Mouse (Mus musculus): ENCODE measurements around the gene Cbx7.
"Not testable (repeated sequence)": the region's sequence is repeated elsewhere in the genome, so short reads cannot be mapped to it uniquely, and the experiment has no call there.

Gene Cbx7

GRCm38 (mm10) chr15:79928736-79929135 is 42.2 kb downstream of the Cbx7 start:
- in situ Hi-C loops (cut with MboI, MseI), result no loop called here

DNA sequence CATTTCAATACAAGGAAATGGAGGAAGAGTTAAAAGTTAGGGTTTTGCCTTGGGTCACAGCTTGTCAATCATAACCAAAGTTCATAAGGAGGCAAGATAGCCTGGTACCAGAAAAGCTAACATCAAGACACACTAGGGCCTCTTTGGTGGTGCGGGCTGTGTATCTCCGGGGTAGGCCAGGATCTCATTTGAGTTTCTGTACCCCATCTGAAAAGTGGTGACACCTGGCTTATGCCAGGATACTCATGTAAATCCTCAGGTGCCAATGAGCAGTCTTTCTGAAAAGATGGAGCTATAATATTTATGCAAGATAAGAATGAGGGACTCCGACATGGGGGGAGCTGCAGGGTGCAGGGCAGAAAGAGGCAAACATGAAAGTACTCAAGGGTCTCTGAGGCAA is 42.6 kb downstream of the Cbx7 start:
- in situ Hi-C loops (cut with MboI, MseI), result no loop called here

GRCm38 (mm10) chr15:79927637-79928122 is 43.2 kb downstream of the Cbx7 start:
- in situ Hi-C loops (cut with MboI, MseI), result no loop called here

DNA sequence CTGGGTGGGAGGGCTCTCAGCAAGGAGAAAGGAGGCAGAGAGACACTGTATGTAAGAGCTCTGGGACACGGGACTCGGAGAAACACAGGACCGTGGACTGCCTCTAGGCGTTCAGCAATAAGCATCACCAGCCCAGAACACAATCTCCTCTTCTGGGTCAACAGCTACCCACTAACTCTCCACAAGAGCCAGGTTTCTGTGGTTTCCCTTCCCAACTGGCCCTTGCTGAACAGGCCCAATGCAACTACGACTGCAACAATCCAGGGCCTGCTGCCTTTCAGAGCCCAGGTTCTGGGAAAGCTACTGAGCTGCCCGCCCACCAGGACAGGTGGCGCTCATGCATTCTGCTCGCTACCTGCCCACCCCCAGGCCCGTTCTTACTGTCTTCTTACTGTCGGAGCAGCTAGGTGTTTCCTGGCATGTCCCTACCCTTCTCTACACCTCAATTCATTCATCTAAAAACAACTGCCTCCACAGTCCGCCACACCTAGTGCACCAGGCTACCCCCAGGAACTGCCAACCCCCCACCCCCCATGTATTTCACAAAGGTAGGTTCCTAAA is 44.0 kb downstream of the Cbx7 start:
- in situ Hi-C loops (cut with MboI, MseI), result no loop called here

DNA sequence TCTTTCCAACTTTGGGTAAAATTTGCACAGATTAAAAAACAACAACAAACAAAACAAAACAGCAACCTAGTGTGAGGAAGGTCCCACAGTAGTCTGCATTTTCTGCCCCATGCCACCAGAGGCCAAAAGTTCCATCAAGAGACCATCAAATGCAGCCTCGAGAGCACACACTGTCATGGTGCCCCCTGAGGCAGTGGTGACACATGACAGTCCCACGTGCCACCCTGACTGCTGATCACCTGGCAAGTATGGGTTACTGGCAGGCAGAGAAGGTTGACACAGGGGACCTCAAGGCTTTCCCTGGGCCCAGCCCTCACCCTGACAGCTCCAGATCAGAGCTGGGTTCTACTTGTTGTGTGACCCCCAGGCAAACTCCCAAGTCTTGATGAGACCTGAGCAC is 51.1 kb downstream of the Cbx7 start:
- in situ Hi-C loops (cut with MboI, MseI), result no loop called here

- in situ Hi-C loops (cut with MboI, MseI), result no loop called here
Measured at GRCm38 (mm10) chr15:79918485-79918884, 52.4 kb downstream of the Cbx7 start.

- in situ Hi-C loops (cut with MboI, MseI), result no loop called here
Measured at GRCm38 (mm10) chr15:79917111-79917720, 53.7 kb downstream of the Cbx7 start.

DNA sequence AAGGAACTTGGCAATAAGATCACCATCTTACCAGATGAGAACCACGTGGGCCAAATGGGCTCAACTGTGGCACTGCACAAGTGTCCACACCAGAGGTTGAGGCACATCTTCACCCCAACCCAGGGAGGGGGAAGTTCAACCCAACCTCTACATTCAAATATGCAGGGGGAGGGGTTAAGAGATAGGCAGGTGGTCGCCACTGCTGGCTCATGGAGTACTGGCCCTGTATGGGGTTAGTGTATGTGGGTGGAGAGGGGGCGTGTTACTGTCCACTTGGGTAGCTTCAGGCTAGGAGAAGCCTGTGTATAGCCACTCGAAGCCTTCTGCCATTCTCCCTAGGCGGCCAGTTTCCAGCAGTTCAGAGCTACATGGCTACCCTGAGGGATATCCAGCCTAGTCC is 54.8 kb downstream of the Cbx7 start:
- in situ Hi-C loops (cut with MboI, MseI), result no loop called here

- in situ Hi-C loops (cut with MboI, MseI), result loop anchor here in 1 of 2 experiments (5.0 kb wide), 1 partner anchor 87 kb away; no protein-coding TSS in a partner anchor
Measured at GRCm38 (mm10) chr15:79914357-79914756, 56.6 kb downstream of the Cbx7 start.

- in situ Hi-C loops (cut with MboI, MseI), result loop anchor here in 1 of 2 experiments (5.0 kb wide), 1 partner anchor 87 kb away; no protein-coding TSS in a partner anchor
Measured at GRCm38 (mm10) chr15:79913761-79914346, 57.1 kb downstream of the Cbx7 start.

- in situ Hi-C loops (cut with MboI, MseI), result loop anchor here in 1 of 2 experiments (5.0 kb wide), 1 partner anchor 84 kb away; no protein-coding TSS in a partner anchor
Measured at GRCm38 (mm10) chr15:79911339-79911738, 59.6 kb downstream of the Cbx7 start.

- in situ Hi-C loops (cut with MboI, MseI), result loop anchor here in 1 of 2 experiments (5.0 kb wide), 1 partner anchor 84 kb away; no protein-coding TSS in a partner anchor
Measured at GRCm38 (mm10) chr15:79910812-79911211, 60.1 kb downstream of the Cbx7 start.

- in situ Hi-C loops (cut with MboI, MseI), result not testable (repeated sequence)
Measured at GRCm38 (mm10) chr15:79909006-79909405, 61.9 kb downstream of the Cbx7 start.

DNA sequence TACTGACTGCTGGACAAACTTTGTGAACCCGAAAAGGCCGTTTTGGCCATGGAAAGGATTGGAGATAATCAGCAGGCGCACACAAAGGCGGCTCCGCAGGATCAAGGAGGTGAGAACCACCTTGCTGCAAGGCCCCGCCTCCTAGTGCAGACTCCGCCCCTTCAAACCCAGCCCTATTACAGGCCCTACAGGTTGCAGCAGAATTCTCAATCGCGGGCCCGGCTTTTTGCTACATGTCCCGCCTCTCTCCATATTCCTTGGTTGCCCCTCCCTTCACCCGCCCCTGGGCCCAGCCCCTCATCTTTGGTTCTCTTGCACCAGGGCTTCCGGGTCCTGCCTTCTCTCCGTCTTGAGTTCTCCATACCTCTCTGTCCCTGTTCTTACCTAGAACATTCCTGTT is 64.1 kb downstream of the Cbx7 start:
- in situ Hi-C loops (cut with MboI, MseI), result no loop called here

DNA sequence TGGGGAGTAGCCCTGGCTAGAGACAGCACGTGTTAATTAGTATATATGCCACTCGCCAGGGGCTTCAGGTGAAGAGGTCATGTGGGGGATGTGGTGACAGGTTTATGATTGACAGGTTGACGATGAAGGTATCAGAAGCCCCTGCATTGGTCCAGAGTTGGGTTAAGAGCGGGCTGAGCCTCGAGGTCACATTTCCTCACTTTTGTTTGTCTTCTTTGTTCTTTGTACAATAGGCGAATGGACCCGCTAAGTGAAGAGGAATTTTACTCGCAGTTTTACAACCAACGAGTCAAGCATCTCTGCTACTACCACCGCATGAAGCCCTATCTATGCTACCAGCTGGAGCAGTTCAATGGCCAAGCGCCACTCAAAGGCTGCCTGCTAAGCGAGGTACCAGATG is 65.7 kb downstream of the Cbx7 start:
- in situ Hi-C loops (cut with MboI, MseI), result no loop called here

DNA sequence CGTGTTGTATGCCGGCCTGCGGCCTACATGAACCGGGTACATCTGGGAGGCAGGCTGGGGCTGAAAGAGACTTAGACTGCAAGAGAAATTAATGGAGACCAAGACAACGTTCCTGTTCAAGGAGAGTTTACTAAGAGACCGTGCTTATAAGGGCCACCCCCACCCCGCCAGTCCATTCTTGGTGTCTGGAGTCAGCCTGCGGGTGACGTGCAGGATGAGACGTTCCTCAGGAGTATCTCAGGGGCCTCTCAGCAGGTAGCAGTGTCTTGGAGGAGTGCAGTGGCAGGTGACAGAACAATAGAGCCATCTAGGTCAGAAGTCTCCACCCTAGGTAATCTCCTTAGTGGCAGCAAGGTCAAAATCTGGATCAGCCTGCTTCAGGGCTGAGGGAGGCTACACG is 66.2 kb downstream of the Cbx7 start:
- in situ Hi-C loops (cut with MboI, MseI), result not testable (repeated sequence)

DNA sequence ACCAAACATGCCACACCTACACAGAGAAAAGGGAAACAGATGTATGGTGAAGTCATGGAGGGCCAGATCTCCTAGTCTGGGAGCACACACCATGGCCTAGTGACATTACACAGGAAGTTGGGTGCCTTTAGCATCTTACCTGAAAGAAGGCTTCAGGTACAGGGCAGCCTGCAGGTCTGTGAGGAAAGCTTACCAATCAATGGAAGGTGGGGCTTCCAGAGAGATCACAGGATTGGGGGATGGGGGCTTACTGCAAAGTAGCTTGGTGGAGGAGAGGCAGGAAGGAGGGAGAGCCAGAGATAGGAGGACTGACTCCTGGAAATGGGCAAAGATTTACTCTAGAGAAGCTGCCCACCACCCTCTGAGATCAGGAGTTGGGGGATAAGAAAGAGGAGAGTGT is 67.0 kb downstream of the Cbx7 start:
- in situ Hi-C loops (cut with MboI, MseI), result no loop called here

GRCm38 (mm10) chr15:79903081-79903480 is 67.8 kb downstream of the Cbx7 start:
- in situ Hi-C loops (cut with MboI, MseI), result not testable (repeated sequence)

- in situ Hi-C loops (cut with MboI, MseI), result no loop called here
Measured at GRCm38 (mm10) chr15:79901399-79901798, 69.5 kb downstream of the Cbx7 start.

GRCm38 (mm10) chr15:79900751-79901150 is 70.2 kb downstream of the Cbx7 start:
- in situ Hi-C loops (cut with MboI, MseI), result no loop called here

- in situ Hi-C loops (cut with MboI, MseI), result no loop called here
Measured at GRCm38 (mm10) chr15:79899828-79900510, 71.0 kb downstream of the Cbx7 start.

DNA sequence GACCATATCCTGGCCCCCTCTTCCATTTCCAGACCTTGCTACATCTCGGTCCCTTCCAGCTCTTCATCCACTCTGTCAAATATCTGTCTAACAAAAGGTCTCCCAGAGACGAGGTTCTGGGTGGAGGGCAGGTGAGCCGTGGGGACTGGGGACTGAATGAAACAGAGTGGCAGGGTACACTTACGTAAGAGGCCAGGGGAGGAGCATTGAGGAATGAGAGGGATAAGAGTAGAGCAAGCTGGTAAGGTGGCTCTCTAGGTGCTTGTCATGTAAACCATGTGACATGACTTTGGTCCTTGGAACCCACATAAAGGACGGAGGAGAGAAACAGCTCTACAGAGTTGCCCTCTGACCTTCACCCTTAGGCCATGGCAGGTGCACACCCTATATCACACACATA is 71.9 kb downstream of the Cbx7 start:
- in situ Hi-C loops (cut with MboI, MseI), result no loop called here
